Mouse (Mus musculus) neural tube, embryonic 13.5 days (tissue): ENCODE results near the gene Gpt2. TPM values are rescaled to one million over a fixed set of nuclear protein-coding genes. Genes with fewer than 3 reads are reported as not detected.

Experiments
- ATAC-seq: fragments of 200-750 bp; cut with Nextera tagmentation; 2 replicates; pipeline ENCODE4 v1.8.0; 2017; ENCODE audit warnings: low read depth, mild to moderate bottlenecking, moderate TSS enrichment, moderate library complexity
- H3K27ac ChIP-seq: fragments of 300-500 bp; sonication (generic); replicated peaks from 2 replicates; pipeline ENCODE4 v1.5.1; 2015; ENCODE audit warnings: moderate library complexity, mild to moderate bottlenecking, inconsistent platforms
- H3K27me3 ChIP-seq: fragments of 300-500 bp; sonication (generic); 2 replicates; pipeline ENCODE4 v1.6.1; 2015; ENCODE audit warnings: mild to moderate bottlenecking, inconsistent platforms
- H3K36me3 ChIP-seq: fragments of 300-500 bp; sonication (generic); 2 replicates; pipeline ENCODE4 v1.6.1; 2015; ENCODE audit warnings: mild to moderate bottlenecking, inconsistent platforms
- H3K4me1 ChIP-seq: fragments of 300-500 bp; sonication (generic); replicated peaks from 2 replicates; pipeline ENCODE4 v1.6.1; 2015; ENCODE audit warnings: inconsistent platforms
- H3K4me2 ChIP-seq: fragments of 300-500 bp; sonication (generic); 2 replicates; pipeline ENCODE4 v1.6.1; 2015; ENCODE audit warnings: inconsistent platforms, mild to moderate bottlenecking, moderate library complexity
- H3K4me3 ChIP-seq: fragments of 300-500 bp; sonication (generic); 2 replicates; pipeline ENCODE4 v1.5.1; 2015; ENCODE audit warnings: mild to moderate bottlenecking, inconsistent platforms
- H3K9ac ChIP-seq: fragments of 300-500 bp; sonication (generic); 2 replicates; pipeline ENCODE4 v1.6.1; 2015; ENCODE audit warnings: moderate library complexity, mild to moderate bottlenecking, inconsistent platforms
- H3K9me3 ChIP-seq: fragments of 300-500 bp; sonication (generic); 2 replicates; pipeline ENCODE4 v1.6.1; 2016; ENCODE audit warnings: inconsistent platforms
- WGBS: fragments of 180-500 bp; shearing (Covaris S2); methylation state at CpG from one replicate; pipeline ENCODE4 v1.1.7; 2015; 5-methylcytosine and 5-hydroxymethylcytosine counted together
- polyA plus RNA-seq: library from polyadenylated mRNA; unstranded; fragments of >200 nt; fragmentation: Nextera tagmentation; extraction: Ambion mirVana; gene quantifications from 2 replicates; pipeline ENCODE4 v1.2.1, GENCODE M21; 2015

Gene Gpt2
- polyA plus RNA-seq, 1 experiment from 2014 or later: 53.1 TPM

DNA sequence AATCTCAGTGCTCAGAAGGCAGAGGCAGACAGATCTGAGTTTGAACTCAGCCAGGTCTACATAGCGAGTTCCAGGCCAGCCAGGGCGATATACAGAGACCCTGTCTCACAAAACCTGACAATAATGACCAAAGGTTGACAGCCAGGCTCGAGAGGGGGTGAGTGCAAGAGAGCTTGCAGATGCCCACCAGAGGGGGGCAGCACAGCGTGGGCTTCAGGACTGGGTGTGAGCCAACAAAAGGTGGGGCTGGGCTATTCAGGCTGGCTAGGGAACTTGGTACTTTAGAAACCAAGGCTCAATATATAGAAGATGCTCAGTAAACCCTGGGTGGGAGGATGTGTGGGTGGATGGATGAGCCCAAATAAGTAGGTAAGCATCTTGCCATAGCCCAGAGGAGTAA lies 16.3 kb downstream of the Gpt2 start:
- H3K36me3 ChIP-seq: peaks cover 98% of the 10 kb centered on the region
- no peaks in the 10 kb centered on the region for H3K9me3 ChIP-seq
- H3K27me3 ChIP-seq: no peaks in the 10 kb centered on the region
- 0 out of 2 replicates have a peak, but pooled peaks cover 4% of the 10 kb centered on the region for H3K4me1 ChIP-seq
- H3K27ac ChIP-seq: no peak overlapping the region
- ATAC-seq: no peak
- no peak overlapping the region for H3K9ac ChIP-seq
- no peak overlapping the region for H3K4me2 ChIP-seq
- no peak overlapping the region for H3K4me3 ChIP-seq
- WGBS: 86% methylated on average over 4 of the region's 4 CpGs

DNA sequence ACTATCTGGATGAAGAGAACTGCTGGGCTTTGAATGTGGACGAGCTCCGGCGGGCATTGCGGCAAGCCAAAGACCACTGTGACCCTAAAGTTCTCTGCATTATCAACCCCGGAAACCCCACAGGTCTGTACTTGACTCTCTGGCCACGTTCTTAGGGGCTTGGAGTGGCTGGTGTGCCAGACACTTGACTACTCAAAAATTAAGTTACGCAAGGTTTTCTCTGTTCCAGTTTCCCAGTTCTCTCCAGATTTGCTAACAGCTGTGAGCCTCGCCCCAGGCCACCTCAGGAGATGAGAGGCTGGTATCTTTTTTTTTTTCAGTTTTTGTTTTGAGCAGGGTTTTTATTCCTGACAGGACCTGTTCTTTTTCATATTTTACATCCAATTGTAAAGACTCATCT lies 19.9 kb downstream of the Gpt2 start:
- 91% methylated on average over 8 of the region's 8 CpGs for WGBS
- Histone ChIP-seq H3K4me3 (no peak overlapping the region), H3K4me1 (0 out of 2 replicates have a peak, but pooled peaks cover 5% of the 10 kb centered on the region), H3K4me2 (no peak overlapping the region), H3K27me3 (no peaks in the 10 kb centered on the region), H3K27ac (peak overlapping the region; percentile 20; the same call in 1 of the 2 replicates), H3K9ac (no peak overlapping the region), H3K36me3 (peaks cover 98% of the 10 kb centered on the region), H3K9me3 (no peaks in the 10 kb centered on the region)
- ATAC-seq: no peak

DNA sequence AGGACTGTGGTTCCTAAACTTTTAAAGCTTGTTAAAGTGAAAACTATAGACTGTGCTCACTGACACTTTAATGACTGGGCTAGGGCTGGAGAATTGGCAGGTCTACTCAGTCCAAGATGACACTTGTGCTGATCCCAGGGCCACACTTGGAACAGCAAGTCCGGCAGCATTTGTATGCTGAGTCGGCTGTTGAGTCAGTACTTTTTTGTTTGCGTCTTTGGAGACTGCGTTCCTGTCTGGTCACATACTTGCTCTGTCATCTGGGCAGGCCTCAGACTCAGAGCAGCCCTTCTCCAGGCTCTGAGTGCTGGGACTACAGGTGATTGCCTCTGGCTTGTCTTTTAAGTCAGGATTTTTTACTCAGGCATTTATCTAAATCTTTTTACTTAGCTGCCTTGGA lies 20.9 kb downstream of the Gpt2 start:
- WGBS: 80% methylated on average over 4 of the region's 4 CpGs
- peaks cover 99% of the 10 kb centered on the region for H3K36me3 ChIP-seq
- no peak overlapping the region for H3K4me2 ChIP-seq
- H3K9me3 ChIP-seq: no peaks in the 10 kb centered on the region
- no peak overlapping the region for H3K4me3 ChIP-seq
- H3K4me1 ChIP-seq: 0 out of 2 replicates have a peak, but pooled peaks cover 5% of the 10 kb centered on the region
- no peak for ATAC-seq
- peak overlapping the region; percentile 30; the same call in 1 of the 2 replicates for H3K27ac ChIP-seq
- H3K9ac ChIP-seq: no peak overlapping the region
- H3K27me3 ChIP-seq: no peaks in the 10 kb centered on the region

DNA sequence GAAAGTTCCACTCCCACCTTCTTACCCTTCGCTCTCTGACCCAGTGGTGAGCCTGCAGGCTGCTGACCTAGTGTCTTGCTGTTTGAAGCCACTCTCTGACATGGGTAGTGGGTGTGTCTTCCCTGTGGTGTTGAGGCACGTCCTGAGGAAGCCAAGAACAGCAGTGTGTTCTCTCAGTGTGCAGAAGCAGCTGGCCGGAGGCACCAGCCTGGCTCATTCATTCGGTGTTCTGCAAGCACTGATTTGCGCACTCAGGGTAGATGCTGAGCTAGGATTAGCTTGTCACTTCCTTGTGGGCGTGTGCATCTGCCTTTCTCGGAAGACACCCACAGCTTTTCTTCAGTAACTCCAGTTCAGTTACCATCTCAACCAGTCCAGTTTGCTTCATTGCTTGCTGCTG lies 23.0 kb downstream of the Gpt2 start:
- WGBS: 75% methylated on average over 7 of the region's 7 CpGs
- H3K36me3 ChIP-seq: peaks cover 97% of the 10 kb centered on the region
- 0 out of 2 replicates have a peak, but pooled peaks cover 5% of the 10 kb centered on the region for H3K4me1 ChIP-seq

DNA sequence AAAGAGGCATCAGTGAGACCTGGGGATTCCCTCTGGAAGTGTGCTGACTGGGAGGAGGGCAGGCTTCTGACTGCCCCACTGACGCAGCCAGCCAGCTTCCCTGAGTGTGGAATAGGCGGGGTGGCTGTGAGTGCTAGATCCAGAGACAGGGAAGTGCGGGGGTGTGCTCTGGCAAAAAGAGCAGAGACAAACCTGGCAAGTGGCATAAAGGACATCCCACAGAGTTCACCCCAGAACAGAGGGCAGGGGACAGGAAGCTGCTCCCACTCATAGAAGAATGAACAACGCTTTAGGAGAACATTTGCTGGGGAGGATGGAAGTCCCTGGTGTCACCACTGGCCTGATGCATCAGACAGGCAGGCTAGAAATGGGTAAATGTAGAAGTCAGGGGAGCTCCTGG lies 25.0 kb downstream of the Gpt2 start:
- ATAC-seq: no peak

More for the DNA sequence above, 23.0 kb downstream of the Gpt2 start:
- H3K9ac ChIP-seq: no peak overlapping the region
- no peaks in the 10 kb centered on the region for H3K27me3 ChIP-seq
- no peaks in the 10 kb centered on the region for H3K9me3 ChIP-seq
- H3K4me3 ChIP-seq: no peak overlapping the region
- no peak overlapping the region for H3K4me2 ChIP-seq
- ATAC-seq: no peak
- no peak overlapping the region for H3K27ac ChIP-seq

DNA sequence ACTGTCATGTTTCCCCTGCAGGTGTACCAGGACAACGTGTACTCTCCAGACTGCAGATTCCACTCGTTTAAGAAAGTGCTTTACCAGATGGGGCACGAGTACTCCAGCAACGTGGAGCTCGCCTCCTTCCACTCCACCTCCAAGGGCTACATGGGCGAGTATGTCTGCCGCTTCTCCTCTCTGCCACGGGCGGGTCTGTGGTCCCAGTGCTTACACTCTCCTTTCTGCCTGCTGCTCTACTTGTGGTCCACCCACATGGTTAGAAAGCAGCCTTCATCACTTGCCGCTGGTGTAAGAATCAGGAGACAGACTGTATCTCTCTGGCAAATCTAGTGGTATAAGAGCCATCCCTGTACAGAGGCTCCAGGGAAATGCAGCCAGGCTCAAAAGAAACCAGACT lies 25.6 kb downstream of the Gpt2 start:
- H3K4me1 ChIP-seq: 0 out of 2 replicates have a peak, but pooled peaks cover 5% of the 10 kb centered on the region
- WGBS: 91% methylated on average over 10 of the region's 10 CpGs
- no peak overlapping the region for H3K27ac ChIP-seq
- no peak overlapping the region for H3K4me2 ChIP-seq
- H3K4me3 ChIP-seq: no peak overlapping the region
- ATAC-seq: no peak
- no peak overlapping the region for H3K9ac ChIP-seq
- H3K27me3 ChIP-seq: no peaks in the 10 kb centered on the region
- no peaks in the 10 kb centered on the region for H3K9me3 ChIP-seq
- peaks cover 98% of the 10 kb centered on the region for H3K36me3 ChIP-seq

More for the DNA sequence above, 25.0 kb downstream of the Gpt2 start:
- no peak overlapping the region for H3K4me3 ChIP-seq
- H3K27ac ChIP-seq: no peak overlapping the region
- WGBS: 84% methylated on average over 4 of the region's 4 CpGs
- H3K36me3 ChIP-seq: peaks cover 97% of the 10 kb centered on the region
- H3K4me1 ChIP-seq: 0 out of 2 replicates have a peak, but pooled peaks cover 5% of the 10 kb centered on the region
- no peak overlapping the region for H3K4me2 ChIP-seq
- H3K9me3 ChIP-seq: no peaks in the 10 kb centered on the region
- H3K27me3 ChIP-seq: no peaks in the 10 kb centered on the region
- no peak overlapping the region for H3K9ac ChIP-seq

DNA sequence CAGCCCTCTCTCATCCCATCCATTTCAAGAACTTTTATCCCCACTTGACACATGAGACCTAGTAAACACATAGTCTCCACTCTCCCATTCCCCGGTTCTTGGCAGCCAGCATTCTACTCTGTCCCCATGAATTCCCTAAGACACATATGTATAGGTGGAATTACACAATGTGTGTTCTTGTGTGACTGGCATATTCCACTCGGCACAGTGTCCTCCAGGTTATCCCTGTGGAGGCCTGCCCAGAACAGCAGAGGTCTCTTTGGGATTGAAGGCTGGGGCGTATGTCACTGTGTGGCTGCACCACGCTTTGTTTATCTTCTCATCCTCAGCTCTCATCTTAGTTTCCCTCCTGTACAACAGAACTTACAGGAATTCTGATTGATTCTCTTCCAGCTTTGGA lies 28.2 kb downstream of the Gpt2 start:
- over 99% methylated on average over 4 of the region's 4 CpGs for WGBS
- H3K9ac ChIP-seq: no peak overlapping the region

DNA sequence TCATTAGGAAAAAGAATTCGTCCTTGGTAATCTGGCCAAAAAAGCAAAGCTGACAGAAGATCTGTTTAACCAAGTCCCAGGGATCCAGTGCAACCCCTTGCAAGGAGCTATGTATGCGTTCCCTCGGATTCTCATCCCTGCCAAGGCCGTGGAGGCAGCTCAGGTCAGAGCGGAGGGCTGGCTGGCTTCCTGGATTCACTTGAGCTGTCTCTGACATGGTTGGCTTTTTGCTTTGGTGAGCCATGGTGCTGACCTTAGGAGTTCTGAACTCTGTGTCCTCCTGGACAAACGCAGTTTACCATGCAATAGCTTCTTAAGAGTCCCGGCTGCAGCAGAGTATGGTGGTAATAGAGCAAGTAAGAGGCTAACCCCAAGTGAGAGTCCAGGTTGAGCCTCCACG lies 29.0 kb downstream of the Gpt2 start:
- H3K9ac ChIP-seq: no peak overlapping the region
- WGBS: 94% methylated on average over 8 of the region's 8 CpGs
- no peak overlapping the region for H3K27ac ChIP-seq
- no peak overlapping the region for H3K4me2 ChIP-seq
- H3K4me1 ChIP-seq: no peaks in the 10 kb centered on the region
- no peaks in the 10 kb centered on the region for H3K27me3 ChIP-seq
- H3K36me3 ChIP-seq: peaks cover 96% of the 10 kb centered on the region
- H3K4me3 ChIP-seq: no peak overlapping the region
- no peak for ATAC-seq
- no peaks in the 10 kb centered on the region for H3K9me3 ChIP-seq

More for the DNA sequence above, 28.2 kb downstream of the Gpt2 start:
- Histone ChIP-seq H3K4me2 (no peak overlapping the region), H3K4me3 (no peak overlapping the region), H3K27me3 (no peaks in the 10 kb centered on the region), H3K9me3 (no peaks in the 10 kb centered on the region), H3K27ac (no peak overlapping the region), H3K36me3 (peaks cover 97% of the 10 kb centered on the region), H3K4me1 (no peaks in the 10 kb centered on the region)
- no peak for ATAC-seq

DNA sequence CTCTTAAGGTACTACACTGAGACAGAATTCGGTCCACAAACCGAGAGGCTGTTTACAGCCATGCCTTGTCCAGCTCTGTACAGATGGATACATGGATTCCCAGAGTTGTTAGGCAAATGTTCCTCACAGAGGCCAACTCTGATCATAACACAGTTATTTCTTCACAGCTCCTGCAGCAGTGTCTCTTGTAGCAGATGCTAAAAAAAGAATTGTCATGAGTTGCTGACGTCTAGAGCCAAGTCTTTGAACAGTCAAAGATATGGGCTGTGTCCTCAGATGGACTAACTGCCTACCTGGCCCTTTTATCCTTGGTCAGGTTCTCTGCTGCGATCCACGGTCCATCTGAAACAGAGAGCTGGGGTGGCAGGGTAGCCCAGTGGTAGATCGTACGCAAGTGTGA lies 31.7 kb downstream of the Gpt2 start:
- peaks cover 76% of the 10 kb centered on the region for H3K36me3 ChIP-seq
- ATAC-seq: no peak

DNA sequence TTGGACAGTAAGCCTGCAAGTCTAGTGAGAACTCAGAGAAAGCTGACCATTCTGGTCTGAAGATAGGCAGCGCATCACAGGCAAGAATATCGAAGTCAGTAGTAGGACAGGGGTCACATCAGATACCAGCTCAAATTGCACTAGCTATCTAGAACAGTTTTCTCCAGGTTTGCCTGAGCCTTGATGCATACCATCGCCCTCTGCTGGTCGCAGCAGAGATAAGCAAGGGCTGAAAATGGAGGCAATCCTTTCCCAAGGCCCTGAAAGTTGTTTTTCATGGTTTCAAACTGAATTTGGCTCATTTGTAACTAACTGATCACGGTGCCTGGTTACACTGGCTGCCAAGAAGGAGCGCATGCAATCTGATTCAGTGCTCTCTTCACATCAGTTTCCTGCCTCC lies 33.7 kb downstream of the Gpt2 start:
- no peak overlapping the region for H3K4me2 ChIP-seq
- WGBS: 33% methylated on average over 6 of the region's 6 CpGs

More for the DNA sequence above, 31.7 kb downstream of the Gpt2 start:
- Histone ChIP-seq H3K9ac (no peak overlapping the region), H3K4me2 (no peak overlapping the region), H3K27me3 (no peaks in the 10 kb centered on the region), H3K4me1 (no peaks in the 10 kb centered on the region), H3K4me3 (no peak overlapping the region), H3K27ac (no peak overlapping the region), H3K9me3 (no peaks in the 10 kb centered on the region)
- WGBS: 94% methylated on average over 7 of the region's 7 CpGs

DNA sequence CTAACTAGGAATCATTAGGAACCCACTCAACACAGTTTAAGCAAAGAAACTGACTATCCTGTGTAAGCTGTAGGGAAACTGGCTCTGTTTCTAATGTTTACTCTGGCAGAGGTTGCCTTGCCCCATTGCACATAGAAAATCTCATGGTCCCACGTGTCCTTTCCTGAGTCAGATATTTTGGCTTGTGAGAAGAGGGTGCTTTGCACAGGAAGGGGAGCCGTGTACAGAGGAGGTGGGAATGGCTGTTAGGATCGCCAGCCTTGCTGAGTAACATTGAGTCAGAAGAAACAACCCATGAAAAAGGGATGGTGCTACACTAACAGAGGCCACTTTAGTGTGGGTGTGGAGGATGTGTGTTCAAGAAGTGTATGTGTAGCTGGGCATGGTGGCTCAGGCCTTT lies 36.6 kb downstream of the Gpt2 start:
- Histone ChIP-seq H3K9ac (no peak overlapping the region), H3K36me3 (peaks cover 38% of the 10 kb centered on the region), H3K4me1 (no peaks in the 10 kb centered on the region), H3K4me2 (no peak overlapping the region), H3K4me3 (no peak overlapping the region), H3K27ac (no peak overlapping the region), H3K9me3 (no peaks in the 10 kb centered on the region), H3K27me3 (no peaks in the 10 kb centered on the region)
- WGBS: 81% methylated on average over 3 of the region's 3 CpGs
- ATAC-seq: no peak

More for the DNA sequence above, 33.7 kb downstream of the Gpt2 start:
- Histone ChIP-seq H3K27ac (no peak overlapping the region), H3K4me3 (no peak overlapping the region), H3K4me1 (no peaks in the 10 kb centered on the region), H3K9ac (no peak overlapping the region), H3K9me3 (no peaks in the 10 kb centered on the region), H3K36me3 (peaks cover 62% of the 10 kb centered on the region), H3K27me3 (no peaks in the 10 kb centered on the region)
- ATAC-seq: no peak

DNA sequence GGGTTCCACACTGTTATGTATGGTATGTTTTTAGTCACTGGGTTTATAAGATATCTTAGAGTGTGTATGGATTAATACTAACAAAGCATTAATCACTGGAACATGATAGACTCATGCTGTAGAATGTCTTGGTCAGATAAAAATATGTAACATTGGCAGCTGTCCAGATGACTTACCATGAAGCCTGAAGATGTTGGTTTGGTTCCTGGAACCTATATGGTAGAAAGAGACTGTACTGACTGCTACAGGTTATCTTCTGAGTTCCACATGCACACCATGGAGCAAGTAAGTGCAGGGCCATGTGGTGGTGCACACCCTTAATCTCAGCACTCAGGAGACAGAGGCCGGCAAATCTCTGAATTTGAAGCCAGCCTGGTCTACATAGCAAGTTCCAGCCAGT lies 38.3 kb downstream of the Gpt2 start:
- Histone ChIP-seq H3K4me2 (no peak overlapping the region), H3K27me3 (no peaks in the 10 kb centered on the region), H3K4me1 (no peaks in the 10 kb centered on the region), H3K4me3 (no peak overlapping the region), H3K36me3 (peaks cover 31% of the 10 kb centered on the region), H3K9me3 (no peaks in the 10 kb centered on the region), H3K9ac (no peak overlapping the region), H3K27ac (no peak overlapping the region)
- ATAC-seq: no peak
- WGBS: 86% methylated on average over 1 of the region's 1 CpGs

DNA sequence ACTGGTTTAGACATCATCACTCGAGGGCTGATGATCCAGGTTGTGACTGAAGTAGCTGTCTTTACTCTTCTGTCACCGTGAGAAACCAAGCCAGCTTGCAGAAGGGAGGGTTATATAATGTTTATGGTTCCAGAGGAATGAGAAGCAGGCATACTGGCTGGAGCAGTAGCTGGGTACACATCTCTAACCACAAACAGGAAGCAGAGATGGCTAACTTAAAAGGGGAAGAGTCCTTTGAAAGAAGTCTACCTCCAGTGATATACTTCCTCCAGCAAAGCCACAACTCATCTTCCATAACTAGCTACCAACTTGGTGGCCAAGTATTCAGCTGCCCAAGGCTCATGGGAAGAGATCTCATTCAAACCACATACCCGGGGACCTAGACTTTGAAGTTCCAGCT lies 39.1 kb downstream of the Gpt2 start:
- no peak overlapping the region for H3K27ac ChIP-seq
- no peaks in the 10 kb centered on the region for H3K4me1 ChIP-seq
- H3K36me3 ChIP-seq: peaks cover 33% of the 10 kb centered on the region
- H3K9me3 ChIP-seq: no peaks in the 10 kb centered on the region
- no peak for ATAC-seq
- H3K9ac ChIP-seq: no peak overlapping the region
- H3K4me3 ChIP-seq: no peak overlapping the region
- H3K27me3 ChIP-seq: no peaks in the 10 kb centered on the region
- WGBS: 83% methylated on average over 3 of the region's 3 CpGs
- H3K4me2 ChIP-seq: no peak overlapping the region
